Mouse (Mus musculus): Measurements from ENCODE around the gene Zfp524. TPM values are rescaled to one million over a fixed set of nuclear protein-coding genes. Genes with fewer than 3 reads are reported as not detected.
A peak's percentile ranks its signal among the peaks of the same experiment; 100 is the strongest.

The Zfp524 gene
- polyA plus RNA-seq, 1 experiment from 2014 or later, result 9.2 TPM

DNA sequence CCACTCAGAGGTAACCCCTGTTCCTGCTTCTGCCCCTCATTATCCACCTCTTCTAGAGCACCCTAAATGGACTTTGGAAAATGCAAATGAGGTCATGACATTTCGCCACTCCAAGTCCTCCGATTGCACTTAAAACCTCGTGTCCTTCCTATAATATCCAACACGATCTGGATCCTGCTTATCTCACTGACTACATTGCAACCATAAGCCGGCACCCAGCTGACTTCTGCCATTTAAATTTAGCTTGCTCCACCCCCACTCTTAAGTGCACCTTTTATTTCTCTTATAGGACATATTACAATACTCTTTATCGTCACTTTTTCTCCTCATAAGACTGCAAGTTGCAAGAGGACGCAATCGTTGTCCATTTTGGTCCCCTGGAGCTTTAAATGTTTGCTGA is 23.3 kb downstream of the Zfp524 start:
- ATAC-seq (ENCODE audit: low FRiP score), result no peak
- Histone ChIP-seq H3K4me1 (replicated peaks) (peaks cover 22% of the 10 kb centered on the region), H3K9ac (peak overlapping the region; percentile 77), H3K4me2 (peak overlapping the region; percentile 60), H3K27ac (peak overlapping the region; percentile 98), H3K36me3 (peaks cover 42% of the 10 kb centered on the region), H3K27me3 (no peaks in the 10 kb centered on the region), H3K4me3 (peak overlapping the region; percentile 61), H3K9me3 (no peaks in the 10 kb centered on the region)
- WGBS, result 85% methylated on average over 8 of the region's 8 CpGs

DNA sequence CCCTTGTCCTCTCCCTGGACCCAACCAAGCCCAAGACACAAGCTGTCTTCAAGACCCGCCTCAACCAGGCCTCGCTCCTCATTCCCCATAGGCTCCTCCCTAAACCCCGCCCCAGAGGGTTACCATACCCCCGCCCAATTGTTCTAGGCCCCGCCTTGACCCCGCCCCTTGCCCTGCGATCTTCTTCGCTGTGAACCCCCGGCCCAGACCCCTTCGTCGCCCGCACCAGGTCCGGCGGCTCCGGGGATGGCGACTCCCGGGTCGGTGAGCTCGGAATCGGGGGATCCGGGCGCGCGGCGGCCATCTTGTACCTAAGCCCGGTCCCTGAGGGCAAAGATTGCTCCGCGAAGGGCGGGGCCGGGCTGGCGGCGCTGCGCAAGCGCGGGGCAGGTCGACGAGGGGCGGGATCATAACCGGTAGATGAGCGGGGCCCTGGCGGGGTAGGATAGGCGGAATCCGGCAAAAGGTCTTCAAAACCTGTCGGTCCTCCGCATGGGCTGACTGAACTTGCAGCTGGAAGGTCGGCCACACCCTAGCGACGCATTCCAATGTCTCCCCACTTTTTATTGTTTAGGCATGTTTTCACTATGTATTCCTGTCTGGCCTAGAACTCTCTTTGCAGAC is 24.0 kb downstream of the Zfp524 start, which contains the start of gene Zfp784:
Gene Zfp784 (minus strand): TSS at position 338 of the 624 bp plus-strand sequence.
- Histone ChIP-seq H3K4me3 (peak within 1 kb of the TSS; percentile 61), H3K4me1 (replicated peaks) (peaks cover 22% of the 10 kb centered on the region), H3K4me2 (peak within 1 kb of the TSS; percentile 60), H3K27ac (peak within 1 kb of the TSS; percentile 98), H3K36me3 (peaks cover 34% of the 10 kb centered on the region), H3K27me3 (no peaks in the 10 kb centered on the region), H3K9ac (peak within 1 kb of the TSS; percentile 77), H3K9me3 (no peaks in the 10 kb centered on the region)
- peak; percentile 96 for ATAC-seq (ENCODE audit: low FRiP score)
- under 1% methylated on average over 48 of the region's 48 CpGs for WGBS

GRCm38 (mm10) chr7:5038940-5039339 is 24.7 kb downstream of the Zfp524 start:
- H3K4me3 ChIP-seq, result peak overlapping the region; percentile 61
- ATAC-seq (ENCODE audit: low FRiP score), result no peak
- H3K9ac ChIP-seq, result peak overlapping the region; percentile 77; the same call in 1 of the 2 replicates
- H3K4me2 ChIP-seq, result peak overlapping the region; percentile 60
- H3K27me3 ChIP-seq, result no peaks in the 10 kb centered on the region
- 40% methylated on average over 5 of the region's 5 CpGs for WGBS
- peaks cover 22% of the 10 kb centered on the region for H3K4me1 ChIP-seq (replicated peaks)
- peak overlapping the region; percentile 98 for H3K27ac ChIP-seq
- H3K36me3 ChIP-seq, result peaks cover 27% of the 10 kb centered on the region
- H3K9me3 ChIP-seq, result no peaks in the 10 kb centered on the region

DNA sequence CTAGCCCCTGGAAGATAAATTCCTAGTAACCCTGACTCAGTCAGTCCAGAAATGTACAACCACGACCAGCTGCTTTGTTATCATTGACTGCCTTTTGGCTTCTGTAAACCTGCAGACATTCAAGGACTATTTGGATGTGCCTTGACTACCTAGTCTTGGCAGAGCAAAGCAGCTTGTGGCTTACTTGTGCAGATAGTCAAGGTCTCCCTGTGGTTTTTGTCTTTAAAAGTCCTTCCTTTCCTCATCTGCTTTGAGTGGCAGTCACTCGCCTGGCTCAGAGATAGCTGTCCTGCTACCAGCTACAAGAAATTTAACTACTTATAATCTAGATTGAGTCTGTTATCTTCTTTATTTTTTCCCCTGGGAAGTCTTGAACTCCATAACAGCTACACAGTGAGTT is 30.8 kb downstream of the Zfp524 start:
- H3K36me3 ChIP-seq, result no peaks in the 10 kb centered on the region
- no peak overlapping the region for H3K4me2 ChIP-seq
- H3K27ac ChIP-seq, result no peak overlapping the region
- ATAC-seq (ENCODE audit: low FRiP score), result no peak
- peaks cover under 1% of the 10 kb centered on the region; the same call in 1 of the 2 replicates for H3K4me1 ChIP-seq (replicated peaks)
- H3K4me3 ChIP-seq, result no peak overlapping the region
- 0 out of 2 replicates have a peak, but pooled peaks cover 3% of the 10 kb centered on the region for H3K27me3 ChIP-seq
- no peaks in the 10 kb centered on the region for H3K9me3 ChIP-seq
- WGBS, result 91% methylated on average over 2 of the region's 2 CpGs
- H3K9ac ChIP-seq, result no peak overlapping the region

- ATAC-seq (ENCODE audit: low FRiP score), result no peak
- Histone ChIP-seq H3K27ac (no peak overlapping the region), H3K36me3 (no peaks in the 10 kb centered on the region), H3K9me3 (no peaks in the 10 kb centered on the region), H3K27me3 (0 out of 2 replicates have a peak, but pooled peaks cover 3% of the 10 kb centered on the region), H3K4me3 (no peak overlapping the region), H3K4me2 (no peak overlapping the region), H3K9ac (no peak overlapping the region; the same call in 1 of the 2 replicates), H3K4me1 (replicated peaks) (peaks cover 9% of the 10 kb centered on the region)
- WGBS, result 76% methylated on average over 2 of the region's 2 CpGs
Measured at GRCm38 (mm10) chr7:5046112-5046511, 31.9 kb downstream of the Zfp524 start.

DNA sequence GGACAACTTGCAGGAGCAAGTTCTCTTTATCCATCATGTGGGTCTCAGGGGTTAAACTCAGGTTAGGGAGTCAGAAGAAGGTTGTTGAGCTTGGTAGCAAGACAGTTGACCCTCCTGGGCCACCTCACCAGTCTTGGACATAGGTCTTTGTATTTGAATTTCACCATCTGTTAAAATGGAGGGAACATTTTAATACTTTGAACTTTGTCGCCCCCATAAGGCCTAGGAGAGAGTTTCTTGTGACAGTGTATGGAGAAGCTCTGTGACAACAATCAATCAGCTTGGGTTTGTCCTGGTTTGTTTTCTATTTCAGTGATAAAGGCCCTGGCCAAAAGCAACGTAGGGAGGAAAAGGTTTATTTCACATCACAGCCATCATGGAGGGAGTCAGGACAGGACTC is 33.1 kb downstream of the Zfp524 start:
- no peaks in the 10 kb centered on the region for H3K9me3 ChIP-seq
- no peak overlapping the region for H3K9ac ChIP-seq
- ATAC-seq (ENCODE audit: low FRiP score), result no peak
- peaks cover 12% of the 10 kb centered on the region for H3K4me1 ChIP-seq (replicated peaks)
- no peak overlapping the region for H3K4me3 ChIP-seq
- H3K36me3 ChIP-seq, result no peaks in the 10 kb centered on the region
- 30% methylated on average over 2 of the region's 2 CpGs for WGBS
- no peak overlapping the region for H3K4me2 ChIP-seq
- H3K27me3 ChIP-seq, result peaks cover 3% of the 10 kb centered on the region; the same call in 1 of the 2 replicates
- no peak overlapping the region for H3K27ac ChIP-seq

DNA sequence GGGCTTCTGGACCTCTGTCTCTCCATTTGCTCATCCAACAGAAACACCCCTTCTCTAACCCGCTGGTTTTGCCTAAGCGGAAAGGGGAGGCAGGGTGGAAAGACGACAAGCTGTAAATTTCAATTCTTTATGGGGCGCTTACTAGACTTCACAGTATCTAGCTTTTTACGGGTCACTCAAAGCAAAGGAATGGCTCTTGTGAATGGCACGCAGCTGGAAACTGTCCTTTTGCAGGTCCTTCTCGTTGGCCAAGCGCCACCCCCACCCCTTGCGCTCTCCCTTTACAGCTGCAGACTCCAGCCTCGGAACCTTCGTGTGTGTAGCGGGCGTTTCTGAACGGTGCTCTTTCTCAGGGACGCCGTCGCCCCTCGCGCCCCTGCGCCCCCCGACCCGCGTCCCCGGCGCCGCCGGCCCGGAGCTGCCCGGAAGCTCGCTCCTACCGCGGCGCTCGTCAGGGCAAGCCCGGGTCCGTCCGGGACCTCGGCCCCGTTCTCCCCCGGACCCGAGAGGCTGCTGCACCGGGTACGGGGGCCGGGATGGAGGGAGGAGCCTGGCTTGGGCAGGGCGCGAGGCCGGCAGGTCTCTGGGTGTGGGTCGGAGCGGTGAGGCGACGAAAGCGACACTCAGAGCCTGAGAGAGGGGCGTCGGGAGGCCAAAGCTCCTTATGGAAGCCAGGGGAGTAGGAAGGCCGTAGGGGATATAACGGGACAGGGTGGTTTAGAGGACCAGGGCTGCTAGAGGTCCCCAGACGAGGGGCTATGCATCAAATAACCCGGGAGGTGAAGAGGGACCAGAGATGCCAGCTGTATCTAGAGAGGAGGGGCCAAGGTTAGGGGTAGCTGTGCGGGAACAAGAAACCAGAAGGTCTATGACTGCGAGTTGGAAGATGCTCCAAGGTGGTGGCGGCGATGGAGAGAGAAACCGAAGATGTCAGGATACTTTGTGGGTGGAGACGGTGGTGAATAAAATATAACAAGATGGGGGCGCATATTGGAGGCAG is 37.3 kb downstream of the Zfp524 start, which contains the start of gene Zfp580:
Gene Zfp580 (plus strand): TSS at position 346 of the 1,000 bp plus-strand sequence.
- Histone ChIP-seq H3K4me3 (peak within 1 kb of the TSS; percentile 79), H3K4me2 (peak within 1 kb of the TSS; percentile 83), H3K27me3 (peaks cover 45% of the 10 kb centered on the region), H3K36me3 (no peaks in the 10 kb centered on the region), H3K27ac (peak within 1 kb of the TSS; percentile 92), H3K9ac (peak within 1 kb of the TSS; percentile 85), H3K4me1 (replicated peaks) (peaks cover 46% of the 10 kb centered on the region), H3K9me3 (no peaks in the 10 kb centered on the region)
- ATAC-seq (ENCODE audit: low FRiP score), result peak; percentile 78
- WGBS, result 2% methylated on average over 65 of the region's 65 CpGs

DNA sequence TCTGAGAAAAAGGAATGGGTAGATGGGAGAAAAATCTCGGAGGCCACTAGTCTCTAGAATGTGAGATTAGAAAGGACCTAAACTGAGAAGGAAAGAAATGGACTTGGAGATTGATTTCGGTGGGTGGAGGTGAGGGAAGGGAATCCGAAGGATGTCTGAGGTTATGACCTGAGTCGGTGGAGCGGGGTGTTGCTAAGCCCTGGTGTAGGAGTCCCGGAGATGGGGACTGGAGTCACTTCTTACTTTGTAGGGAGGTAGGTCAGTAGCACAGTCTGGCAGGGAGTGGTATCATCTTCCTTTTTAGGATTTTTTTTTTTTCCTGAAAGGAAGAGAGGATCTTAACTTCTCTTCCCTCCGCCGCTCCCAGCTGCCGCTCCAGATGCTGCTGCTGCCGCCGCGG is 38.2 kb downstream of the Zfp524 start:
- ATAC-seq (ENCODE audit: low FRiP score), result no peak
- H3K4me1 ChIP-seq (replicated peaks), result peaks cover 55% of the 10 kb centered on the region

GRCm38 (mm10) chr7:5052931-5053343 is 38.7 kb downstream of the Zfp524 start:
- Histone ChIP-seq H3K27ac (no peak overlapping the region), H3K4me1 (replicated peaks) (peaks cover 60% of the 10 kb centered on the region), H3K27me3 (peaks cover 60% of the 10 kb centered on the region), H3K4me2 (peak overlapping the region; percentile 83), H3K9me3 (no peaks in the 10 kb centered on the region), H3K4me3 (peak overlapping the region; percentile 79), H3K9ac (peak overlapping the region; percentile 85), H3K36me3 (no peaks in the 10 kb centered on the region)
- ATAC-seq (ENCODE audit: low FRiP score), result no peak
- 3% methylated on average over 45 of the region's 45 CpGs for WGBS

More for the DNA sequence above, 38.2 kb downstream of the Zfp524 start:
- H3K9me3 ChIP-seq, result no peaks in the 10 kb centered on the region
- H3K9ac ChIP-seq, result peak overlapping the region; percentile 85
- H3K36me3 ChIP-seq, result no peaks in the 10 kb centered on the region
- 3% methylated on average over 12 of the region's 12 CpGs for WGBS
- H3K27me3 ChIP-seq, result peaks cover 55% of the 10 kb centered on the region
- 0 out of 2 replicates have a peak overlapping the region, but pooled peaks have one; percentile 92 for H3K27ac ChIP-seq
- H3K4me2 ChIP-seq, result peak overlapping the region; percentile 83
- peak overlapping the region; percentile 79 for H3K4me3 ChIP-seq

DNA sequence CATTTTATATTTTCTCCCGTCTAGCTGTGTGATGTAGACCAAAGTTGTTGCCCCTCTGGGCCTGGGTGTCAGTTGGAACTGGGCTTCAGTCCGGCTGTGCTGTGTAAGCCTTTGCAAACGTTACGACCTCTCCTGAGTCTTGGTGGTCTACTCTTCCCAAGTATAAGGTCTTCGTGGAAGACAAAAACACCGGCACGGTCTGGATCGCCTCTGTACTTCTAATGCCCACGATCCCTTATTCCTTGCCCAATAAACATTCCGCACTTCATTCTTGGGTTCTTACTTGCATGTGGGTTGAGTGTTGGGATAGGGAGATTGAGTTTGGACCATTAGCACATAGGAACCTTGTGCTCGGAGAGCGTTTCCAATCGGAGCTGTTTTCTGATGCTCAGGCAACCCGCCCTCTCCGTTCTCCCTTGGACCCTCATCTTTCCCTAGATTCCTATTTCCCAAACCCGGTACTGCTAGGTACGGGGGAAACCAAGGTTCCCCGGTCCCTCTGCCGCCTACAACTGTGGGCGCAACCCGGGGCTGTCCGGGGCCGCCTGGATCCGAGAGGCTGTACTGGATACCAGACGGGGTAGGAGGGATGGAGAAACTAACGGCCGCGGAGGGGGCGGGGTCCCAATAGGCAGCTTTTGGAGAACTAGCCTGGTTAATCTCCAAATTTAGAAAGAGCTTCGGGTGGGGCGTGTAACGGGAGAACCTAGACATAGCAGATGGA is 39.4 kb downstream of the Zfp524 start:
- Histone ChIP-seq H3K4me2 (peak overlapping the region; percentile 83), H3K27ac (no peak overlapping the region), H3K9ac (peak overlapping the region; percentile 85), H3K4me1 (replicated peaks) (peaks cover 61% of the 10 kb centered on the region), H3K36me3 (no peaks in the 10 kb centered on the region), H3K27me3 (peaks cover 67% of the 10 kb centered on the region), H3K4me3 (peak overlapping the region; percentile 79), H3K9me3 (no peaks in the 10 kb centered on the region)
- ATAC-seq (ENCODE audit: low FRiP score), result no peak
- WGBS, result 9% methylated on average over 32 of the region's 32 CpGs

DNA sequence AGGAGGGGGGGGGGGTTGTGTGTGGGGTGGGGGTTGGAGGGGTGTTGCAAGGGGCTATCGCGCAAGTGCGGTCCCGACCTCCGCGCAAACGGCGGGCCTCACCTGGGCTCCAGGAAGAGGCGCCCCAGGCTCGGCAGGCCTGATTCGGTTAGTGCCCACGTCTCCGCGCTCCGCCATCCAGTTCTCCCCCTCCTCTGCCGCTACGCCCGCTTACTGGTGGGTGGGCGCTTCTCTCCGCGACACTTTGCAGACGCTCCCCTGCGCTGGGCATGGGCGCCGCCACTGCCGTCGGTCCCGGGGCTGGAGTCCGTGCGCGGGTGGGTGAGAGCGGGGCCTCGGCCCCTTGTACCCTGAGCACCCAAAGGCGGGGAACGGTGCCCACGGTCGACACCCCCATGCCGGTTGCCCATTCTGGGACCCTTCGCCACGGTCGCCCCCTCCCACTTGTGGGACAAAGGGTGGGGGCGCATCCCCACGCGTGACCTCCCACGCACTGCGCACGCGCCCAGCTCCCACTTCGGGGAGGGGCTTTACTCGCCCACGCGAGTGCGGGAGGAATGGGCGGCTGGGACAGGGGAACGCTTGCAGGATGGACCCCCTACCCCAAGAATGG is 42.5 kb downstream of the Zfp524 start:
- Histone ChIP-seq H3K4me2 (peak overlapping the region; percentile 70), H3K27ac (peak overlapping the region; percentile 80), H3K9me3 (no peaks in the 10 kb centered on the region), H3K36me3 (no peaks in the 10 kb centered on the region), H3K9ac (peak overlapping the region; percentile 83), H3K4me1 (replicated peaks) (peaks cover 71% of the 10 kb centered on the region), H3K4me3 (peak overlapping the region; percentile 57), H3K27me3 (peaks cover 68% of the 10 kb centered on the region)
- ATAC-seq (ENCODE audit: low FRiP score), result peak; percentile 6; the same call in 1 of the 2 replicates
- WGBS, result 3% methylated on average over 54 of the region's 55 CpGs

All from hindbrain, embryonic 13.5 days (tissue).